Mouse (Mus musculus) forebrain, embryonic 15.5 days (tissue): Measurements from ENCODE around the gene Cd109. TPM values are rescaled to one million over a fixed set of nuclear protein-coding genes. Genes with fewer than 3 reads are reported as not detected.

Experiments used
- polyA plus RNA-seq: library from polyadenylated mRNA; unstranded; fragments of >200 nt; fragmentation: Nextera tagmentation; extraction: Ambion mirVana; gene quantifications from 2 replicates; pipeline ENCODE4 v1.2.1, GENCODE M21; 2015

Gene Cd109
- polyA plus RNA-seq, 1 experiment from 2014 or later = 1.1 TPM

Other genes starting within 250 kb of the Cd109 start
- gene Dppa5a, start 247.4 kb upstream of the Cd109 start, polyA plus RNA-seq = 1.6 and 2.5 TPM in 2 replicates
- 4.1 and 5.1 TPM in 2 replicates for gene Ooep, start 236.8 kb upstream of the Cd109 start, polyA plus RNA-seq
- 0.08 and 0.10 TPM in 2 replicates for gene Ddx43, start 219.8 kb upstream of the Cd109 start, polyA plus RNA-seq
- gene Cgas, start 172.3 kb upstream of the Cd109 start, polyA plus RNA-seq = 0.50 TPM in 2 replicates
- gene Mto1, start 167.3 kb upstream of the Cd109 start, polyA plus RNA-seq = 26.6 and 31.2 TPM in 2 replicates
- 0.76 and 1.7 TPM in 2 replicates for gene Gm17324, start 166.8 kb upstream of the Cd109 start, polyA plus RNA-seq
- 3,810 and 3,862 TPM in 2 replicates for gene Eef1a1, start 126.4 kb upstream of the Cd109 start, polyA plus RNA-seq
- 15.9 and 18.0 TPM in 2 replicates for gene Slc17a5, start 27.5 kb upstream of the Cd109 start, polyA plus RNA-seq